Mouse (Mus musculus) forelimb bud, embryonic 11.5 days (tissue): ENCODE measurements around the gene Patz1.

Source experiments
- DNase-seq: peaks from one replicate; pipeline ENCODE4 v3.0.0-alpha.2; 2012; ENCODE audit warnings: low read depth, low spot score

The Patz1 gene

DNA sequence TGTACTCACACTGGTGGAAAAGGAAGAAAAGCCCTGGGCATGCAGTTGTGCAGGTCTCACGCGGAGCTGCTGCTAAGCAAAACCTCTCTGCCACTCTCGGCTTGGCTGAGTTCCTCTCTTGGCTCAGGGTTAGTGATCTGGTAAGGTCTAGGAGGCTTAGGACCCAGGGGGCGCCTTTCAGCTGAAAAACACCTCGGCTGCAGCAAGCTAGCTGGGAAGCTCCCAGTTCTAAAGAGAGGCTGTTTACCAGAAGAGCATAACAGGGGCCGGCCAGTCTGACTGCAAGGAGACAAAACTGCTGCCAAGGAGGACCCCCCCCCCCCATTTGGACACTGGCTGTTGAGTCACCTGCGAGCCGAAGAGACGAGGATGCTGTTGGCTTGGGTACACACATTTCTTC, 41.9 kb downstream of the Patz1 start:
- DNase-seq: peak; percentile 59

DNA sequence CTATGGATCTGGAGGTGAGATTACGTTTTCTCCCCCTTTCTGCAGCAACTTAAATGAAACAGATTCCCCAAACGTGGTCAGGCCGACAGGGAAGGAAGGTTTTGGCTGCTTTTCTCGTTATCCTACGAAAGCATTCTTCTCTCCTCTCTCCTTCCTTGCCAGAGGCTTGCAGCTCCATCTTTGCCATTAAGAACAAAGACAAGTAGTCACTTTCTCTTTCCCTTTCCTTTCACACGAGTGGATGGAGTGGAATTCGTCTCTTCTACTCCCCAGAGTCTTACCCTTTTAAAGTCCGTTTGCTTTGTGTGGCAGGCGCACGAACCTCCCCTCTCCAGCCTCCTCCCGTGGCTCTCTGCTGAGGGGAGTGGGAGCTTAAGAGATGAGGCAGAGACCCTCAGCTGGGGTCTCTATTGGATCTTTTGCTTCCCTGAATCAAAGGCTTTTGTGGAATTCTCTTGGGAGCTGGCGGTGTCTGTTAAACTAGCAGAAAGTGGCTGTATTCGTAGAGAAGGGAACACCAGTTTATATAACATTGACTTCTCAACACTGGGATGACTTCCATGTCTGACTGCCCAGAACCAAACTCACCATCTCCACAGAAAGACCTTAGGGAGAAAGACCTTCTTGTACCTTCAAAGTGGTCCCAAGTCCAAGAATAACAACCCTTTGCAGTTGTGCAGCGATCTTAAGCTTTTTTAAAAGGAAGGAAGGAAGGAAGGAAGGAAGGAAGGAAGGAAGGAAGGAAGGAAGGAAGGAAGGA, 42.5 kb downstream of the Patz1 start:
- no peak for DNase-seq

DNA sequence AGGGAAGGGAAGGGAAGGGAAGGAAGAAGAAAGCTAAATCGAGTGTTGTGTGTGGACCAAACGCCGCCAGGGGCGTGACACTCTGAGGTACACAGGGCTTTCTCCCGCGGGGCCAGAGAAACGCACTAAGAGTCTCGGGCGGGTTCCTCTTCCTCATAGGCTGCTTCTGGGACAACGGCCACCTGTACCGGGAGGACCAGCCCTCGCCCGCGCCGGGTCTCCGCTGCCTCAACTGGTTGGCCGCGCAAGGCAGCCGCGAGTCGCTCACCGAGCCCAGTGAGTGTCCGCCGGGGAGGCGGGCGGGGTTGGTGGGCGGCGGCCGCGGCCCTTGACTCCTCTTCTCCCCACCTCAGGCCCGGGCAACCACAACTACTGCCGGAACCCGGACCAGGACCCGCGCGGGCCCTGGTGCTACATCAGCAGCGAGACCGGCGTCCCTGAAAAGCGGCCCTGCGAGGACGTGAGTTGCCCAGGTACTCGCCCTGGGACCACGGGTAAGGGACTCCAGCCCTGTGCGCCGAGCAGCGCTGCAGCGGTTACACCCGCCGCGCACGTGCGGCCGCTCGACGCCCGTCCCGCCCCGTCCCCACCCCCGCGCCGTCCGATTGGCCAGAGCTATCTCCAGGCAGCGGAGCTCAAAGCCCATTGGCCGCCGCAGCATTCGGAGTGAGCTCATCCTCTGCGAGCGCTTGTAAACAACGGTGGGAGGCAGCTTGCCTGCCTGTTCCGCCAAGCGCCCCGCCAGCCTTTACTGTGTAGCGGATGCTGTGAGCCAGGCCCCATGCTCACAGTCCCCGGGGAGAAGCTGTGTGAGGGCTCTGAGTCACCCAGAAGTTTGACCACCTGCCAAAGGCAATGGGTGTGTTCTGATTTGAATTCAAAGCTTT, 43.3 kb downstream of the Patz1 start:
- DNase-seq: peak; percentile 92

DNA sequence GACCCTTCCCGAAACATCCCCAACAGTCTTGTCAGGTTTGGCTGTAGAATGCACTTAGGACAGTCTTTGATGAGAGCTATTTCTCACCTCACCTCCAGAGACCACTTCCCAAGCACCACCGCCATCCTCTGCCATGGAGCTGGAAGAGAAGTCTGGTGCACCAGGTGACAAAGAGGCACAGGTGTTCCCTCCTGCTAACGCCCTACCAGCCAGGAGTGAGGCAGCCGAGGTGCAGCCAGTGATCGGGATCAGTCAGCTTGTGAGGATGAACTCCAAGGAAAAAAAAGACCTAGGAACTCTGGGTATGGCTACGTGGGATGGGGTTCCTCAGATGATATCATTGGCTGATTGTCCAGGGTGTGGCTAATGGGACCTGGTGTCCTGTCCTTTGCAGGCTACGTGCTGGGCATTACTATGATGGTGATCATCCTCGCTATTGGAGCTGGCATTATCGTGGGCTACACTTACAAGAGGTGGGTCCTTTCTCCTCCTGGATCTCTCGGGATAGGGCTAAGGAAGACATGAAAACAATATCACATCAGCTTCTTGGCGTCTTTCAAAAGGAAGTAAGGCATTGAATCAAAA, 44.5 kb downstream of the Patz1 start:
- no peak for DNase-seq

DNA sequence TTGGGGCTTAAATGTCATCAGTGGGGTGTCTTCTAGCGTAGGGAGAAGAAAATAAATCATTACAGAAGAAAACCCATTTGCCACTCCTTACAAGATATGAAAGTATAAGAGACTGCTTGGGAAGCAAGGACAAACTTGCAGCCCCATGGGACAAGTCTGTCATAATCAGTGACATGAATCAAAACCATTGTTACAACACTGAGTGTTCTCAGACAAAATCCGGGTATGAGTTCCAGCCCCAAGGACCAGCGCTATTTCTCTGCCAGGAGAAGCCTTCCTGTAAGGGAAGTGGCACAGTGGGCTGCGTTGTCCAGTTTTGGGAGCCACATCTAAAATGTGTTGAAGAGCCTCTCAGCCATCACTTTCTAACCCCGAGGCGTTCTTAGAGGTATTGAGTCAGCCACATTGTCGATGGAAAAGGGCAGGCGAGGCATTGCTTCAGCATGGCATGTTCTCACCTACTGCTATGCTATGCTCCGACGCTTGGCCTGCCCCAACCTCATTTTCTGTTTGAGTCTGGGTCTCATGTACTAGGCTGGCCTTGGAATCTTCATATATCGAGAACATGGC, 45.6 kb downstream of the Patz1 start:
- DNase-seq: no peak

DNA sequence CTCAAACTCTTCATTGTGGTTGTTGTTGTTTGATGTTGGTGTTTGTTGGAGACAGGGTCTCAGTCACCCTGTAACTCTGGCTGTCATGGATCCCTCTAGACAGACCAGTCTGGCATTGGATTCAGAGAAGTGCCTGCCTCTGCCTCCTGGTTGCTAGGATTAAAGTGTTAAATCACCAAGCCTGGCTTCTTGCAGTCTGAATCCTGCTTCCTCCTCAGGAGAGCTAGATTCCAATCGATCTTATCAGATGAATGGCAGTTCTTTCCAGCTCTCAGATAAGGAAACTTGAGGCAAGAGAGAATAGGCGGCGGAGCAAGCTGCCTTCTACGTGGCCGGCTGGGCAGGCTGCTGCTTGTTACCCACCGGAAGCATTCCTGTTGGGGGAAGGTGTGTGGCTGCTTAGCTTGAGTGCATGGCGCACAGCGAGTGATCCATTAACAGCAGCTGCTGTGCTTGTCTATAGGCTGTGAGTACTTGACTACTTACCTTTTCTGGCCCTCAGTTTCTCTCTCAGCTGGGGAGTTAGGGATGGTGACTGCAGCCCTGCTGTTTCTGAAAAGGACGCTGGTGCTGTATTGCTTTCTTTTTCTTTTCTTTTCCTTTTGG, 46.1 kb downstream of the Patz1 start:
- DNase-seq: peak; percentile 46

DNA sequence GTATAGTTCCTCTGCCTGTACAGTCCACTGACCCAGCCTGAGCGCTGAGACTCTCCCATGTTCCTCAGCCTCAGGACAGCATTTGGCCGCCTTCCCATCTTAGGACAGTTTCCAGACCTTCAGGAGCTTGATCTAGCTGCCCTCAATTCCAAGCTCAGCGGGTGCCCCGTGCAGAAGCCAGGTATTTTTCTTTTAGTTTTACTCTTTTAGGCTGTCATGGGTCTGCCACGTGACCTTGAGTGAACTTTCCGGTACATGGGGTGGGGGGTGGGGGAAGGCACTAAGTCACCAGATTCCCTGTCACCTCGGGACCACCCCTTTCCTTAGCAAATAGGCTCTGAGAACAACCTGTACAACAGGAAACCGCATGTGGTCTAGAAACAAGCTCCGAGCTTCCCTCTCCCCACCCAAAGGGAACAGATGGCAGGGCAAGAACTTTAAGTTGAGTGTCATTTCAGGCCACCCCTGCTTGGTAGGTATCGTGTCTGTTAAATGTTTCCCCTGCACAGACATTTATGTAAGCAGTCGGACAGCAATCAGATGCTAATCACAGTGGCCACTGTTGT, 47.1 kb downstream of the Patz1 start:
- no peak for DNase-seq

DNA sequence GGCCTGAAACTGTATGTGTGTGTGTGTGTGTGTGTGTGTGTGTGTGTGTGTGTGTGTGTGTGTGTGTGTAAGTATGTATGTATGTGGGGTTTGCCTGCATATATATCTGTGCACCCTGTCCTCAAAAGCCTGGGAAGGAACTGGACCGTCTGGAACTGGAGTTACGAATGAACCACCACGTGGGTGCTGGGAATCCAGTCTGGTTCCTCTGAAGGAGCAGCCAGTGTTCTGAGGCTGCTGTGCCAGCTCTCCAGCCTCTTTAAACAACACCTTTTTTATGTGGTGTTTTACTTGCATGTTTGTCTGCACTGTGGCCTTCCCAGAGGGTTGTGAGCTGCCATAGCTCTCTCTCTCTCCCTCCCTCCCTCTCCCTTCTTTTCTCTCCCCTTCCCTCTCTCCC, 47.9 kb downstream of the Patz1 start:
- no peak for DNase-seq

DNA sequence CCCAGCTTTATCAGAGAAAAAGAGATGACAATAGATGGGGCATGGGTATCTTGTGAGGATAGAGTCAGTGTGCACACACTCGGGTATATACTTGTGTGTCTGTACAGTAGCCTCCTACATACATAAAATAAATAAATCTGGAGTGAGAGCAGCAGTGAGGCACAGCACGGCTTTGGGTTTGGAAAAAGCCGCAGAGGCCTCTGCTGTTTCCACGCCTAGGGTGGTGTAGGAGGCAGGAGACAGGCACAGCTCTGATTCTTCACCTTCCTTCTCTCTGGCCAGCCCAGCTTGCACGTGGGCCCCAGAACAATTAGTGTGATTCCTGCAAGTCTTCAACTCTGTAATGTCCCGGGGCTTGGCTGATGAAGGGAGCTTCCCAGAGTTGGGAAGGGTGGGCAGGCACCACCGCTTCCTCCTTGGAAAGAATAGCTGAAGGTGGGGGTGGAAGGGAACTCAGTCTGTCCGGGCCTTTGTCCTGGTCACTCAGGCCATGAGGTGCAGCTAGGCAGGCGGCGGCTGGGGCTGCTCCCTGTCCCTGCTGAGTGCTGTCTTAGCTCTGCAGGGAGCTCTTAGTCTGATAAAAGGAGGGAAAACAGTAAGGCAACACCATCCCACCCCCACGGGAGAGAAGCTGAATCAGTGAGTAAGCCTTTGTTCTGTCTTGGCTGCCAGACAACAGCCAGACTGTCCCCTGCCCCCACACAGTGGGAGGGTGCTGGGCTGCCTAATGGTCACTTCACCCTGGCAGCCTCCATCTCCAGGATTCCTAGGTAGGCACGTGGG, 48.7 kb downstream of the Patz1 start:
- DNase-seq: no peak

DNA sequence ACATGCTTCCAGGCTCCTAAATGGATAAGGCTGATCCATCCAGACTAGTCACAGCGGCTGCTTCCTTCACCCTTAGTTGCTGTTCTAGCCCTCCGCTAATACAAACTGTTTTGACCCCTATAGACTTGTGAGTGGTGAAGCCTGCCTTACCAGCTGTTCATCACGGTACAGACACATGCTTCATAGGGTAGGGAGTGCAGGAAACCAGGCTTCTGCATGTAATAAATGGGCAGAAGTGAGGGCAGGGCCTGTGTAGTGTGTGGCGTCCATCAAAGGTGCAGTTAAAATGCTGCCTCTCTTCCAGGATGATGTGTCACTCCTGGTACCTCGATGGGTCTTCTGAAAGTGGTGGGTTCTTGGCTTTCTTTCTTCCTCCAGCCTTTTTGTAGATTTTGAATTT, 49.3 kb downstream of the Patz1 start:
- DNase-seq: no peak

DNA sequence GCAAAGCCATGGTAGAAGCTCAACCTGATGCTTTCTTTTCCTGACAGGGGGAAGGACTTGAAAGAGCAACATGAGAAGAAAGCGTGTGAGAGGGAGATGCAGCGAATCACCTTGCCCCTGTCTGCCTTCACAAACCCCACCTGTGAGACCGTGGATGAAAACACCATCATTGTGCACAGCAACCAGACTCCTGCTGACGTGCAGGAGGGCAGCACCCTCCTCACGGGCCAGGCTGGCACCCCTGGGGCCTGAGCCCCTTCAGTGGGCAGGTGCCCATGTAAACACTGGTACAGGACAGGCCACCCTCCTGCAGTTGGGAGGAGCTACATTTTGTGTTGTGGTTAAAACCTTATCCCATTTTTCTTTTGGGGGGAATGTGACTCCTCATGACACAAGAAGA, 52.8 kb downstream of the Patz1 start:
- no peak for DNase-seq

DNA sequence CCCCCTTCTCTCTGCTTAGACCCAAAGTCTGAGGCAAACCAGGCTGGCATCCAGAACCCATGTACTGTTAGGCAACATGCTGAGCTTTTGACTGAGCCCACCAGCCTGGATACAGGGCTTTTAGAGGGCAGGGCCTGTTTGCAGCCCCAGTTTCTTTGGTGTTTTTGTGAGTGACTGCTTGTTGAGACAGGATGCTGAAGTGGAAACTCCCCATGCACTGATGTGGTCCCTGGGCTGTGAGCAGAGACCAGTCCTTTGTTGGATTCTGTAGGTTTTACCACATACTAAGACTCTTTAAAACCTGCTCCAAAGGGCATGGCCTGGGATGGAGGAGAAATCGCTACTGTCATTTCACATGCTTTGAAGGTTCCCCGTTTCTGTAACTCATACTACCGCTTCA, 56.2 kb downstream of the Patz1 start:
- DNase-seq: no peak

DNA sequence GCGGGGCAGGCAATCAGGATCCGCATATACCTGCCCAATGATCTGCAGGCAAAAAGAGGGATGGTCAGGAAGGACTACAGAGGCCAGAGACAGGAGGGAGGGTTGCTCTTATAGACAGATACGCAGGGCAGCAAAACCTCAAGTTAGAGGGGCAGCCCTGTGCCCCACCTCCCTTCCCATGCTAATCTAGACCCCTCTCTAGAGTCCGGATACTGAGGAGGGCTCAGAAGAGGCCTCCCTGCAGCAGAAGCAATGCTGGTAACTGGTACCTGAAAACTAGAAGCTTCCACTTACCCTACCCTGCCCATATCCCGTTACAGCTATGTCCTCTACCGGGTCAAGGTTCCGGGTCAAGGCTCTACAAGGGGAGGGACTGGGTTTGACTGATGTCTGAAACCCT, 57.7 kb downstream of the Patz1 start:
- DNase-seq: no peak

DNA sequence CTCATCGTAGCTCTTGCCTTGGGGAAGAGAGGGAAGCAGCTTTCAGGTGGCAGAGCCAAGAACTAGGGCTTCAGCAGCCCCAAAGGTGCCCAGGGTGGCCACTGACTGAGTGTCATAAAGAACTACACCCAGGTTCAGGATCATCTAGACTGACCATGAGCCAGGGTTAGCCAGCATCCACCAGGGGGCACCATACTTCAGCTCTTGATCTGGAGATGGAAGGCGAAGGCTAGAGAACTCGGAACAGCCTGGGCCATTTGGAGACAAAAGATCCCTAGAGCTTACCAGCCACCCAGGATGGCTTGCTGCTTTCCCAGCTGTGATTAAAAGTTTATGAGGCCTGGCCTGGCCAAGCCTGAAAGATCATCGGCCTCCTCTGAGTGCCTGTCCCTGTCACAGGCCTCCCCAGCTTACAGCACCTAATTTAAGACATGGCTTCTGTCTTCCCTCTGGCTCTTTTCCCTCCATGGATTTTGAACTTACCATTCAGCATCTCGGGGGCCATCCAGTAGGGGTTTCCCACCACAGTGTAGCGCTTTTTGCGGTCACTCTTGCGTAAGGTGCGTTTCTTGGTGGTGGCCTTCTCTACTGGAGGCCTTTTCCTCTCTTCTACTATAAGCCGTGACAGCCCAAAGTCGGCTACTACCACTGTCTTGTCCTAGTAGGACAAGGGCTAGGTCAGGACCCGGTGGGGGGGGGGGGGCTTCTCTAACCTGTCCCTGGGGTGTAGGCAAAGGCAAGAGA, 58.6 kb downstream of the Patz1 start:
- peak; percentile 88 for DNase-seq

DNA sequence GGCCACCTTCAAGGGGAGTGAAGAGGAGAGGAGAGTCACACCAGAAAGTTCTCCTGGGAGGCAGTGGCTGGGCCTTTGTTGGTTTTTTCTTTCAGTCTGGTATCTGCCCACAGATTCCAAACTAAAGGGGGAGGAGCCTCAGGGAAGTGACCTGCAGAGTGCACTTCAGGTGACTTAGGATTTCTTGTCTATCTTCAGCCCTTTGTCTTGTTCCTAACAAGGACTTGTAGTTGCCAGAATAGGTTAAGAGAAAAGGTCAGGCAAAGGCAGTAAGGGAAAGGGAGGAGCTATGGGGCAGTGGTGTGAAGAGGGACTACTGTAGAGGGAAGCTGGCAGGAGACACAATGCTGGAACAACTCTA, 59.1 kb downstream of the Patz1 start:
- DNase-seq: no peak

DNA sequence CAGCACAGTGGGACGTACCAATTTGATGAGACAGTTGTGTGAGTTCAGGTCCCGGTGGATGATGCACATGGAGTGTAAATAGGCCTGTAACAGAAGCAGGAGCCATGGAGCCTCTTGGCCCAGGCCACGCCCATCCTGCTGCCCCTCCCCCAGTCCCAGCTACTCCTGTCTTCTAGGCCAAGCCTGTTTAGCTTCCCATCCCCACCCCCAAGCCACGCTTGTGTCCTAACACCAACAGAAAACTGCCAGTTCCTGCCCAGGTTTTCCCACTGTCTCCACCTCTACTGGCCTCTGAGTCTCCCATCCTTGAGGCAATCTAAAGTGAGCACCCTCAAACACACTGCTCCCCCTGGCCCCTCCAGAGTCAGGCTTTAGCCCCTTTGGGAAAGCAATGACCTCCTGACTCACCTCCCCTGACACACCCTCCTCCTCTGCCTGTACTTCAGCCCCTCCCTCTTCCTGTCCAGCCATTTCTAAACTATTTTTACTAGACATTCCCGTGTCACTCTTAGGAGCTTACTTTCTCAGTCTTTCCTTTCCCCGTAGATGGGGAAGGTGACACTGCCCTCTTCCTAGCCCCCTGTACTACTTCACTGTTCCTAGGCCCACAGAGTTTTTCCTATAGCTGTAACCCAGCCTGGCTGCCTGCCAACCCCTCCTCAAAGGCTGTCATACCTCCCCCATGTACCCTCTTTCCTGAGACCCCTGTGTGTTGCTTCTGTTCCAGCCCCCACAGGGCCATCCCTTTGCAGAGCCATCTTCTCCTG, 60.1 kb downstream of the Patz1 start:
- no peak for DNase-seq

DNA sequence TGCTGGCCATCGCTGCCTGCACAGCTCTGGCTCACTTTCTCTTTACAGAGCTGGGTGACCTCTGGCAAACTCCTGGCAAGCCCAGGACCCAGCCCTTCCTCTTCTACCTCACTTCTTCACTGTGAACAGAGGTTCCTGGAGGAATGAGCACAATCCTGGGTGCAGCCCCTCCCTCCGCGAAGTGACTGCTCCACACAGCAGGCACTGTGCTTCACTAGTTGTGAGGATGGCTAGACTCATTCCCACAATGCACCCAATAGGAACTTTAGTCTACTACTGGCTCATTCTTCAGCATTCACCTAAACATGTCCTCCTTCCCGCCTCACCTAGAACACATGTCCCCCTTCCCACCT, 60.6 kb downstream of the Patz1 start:
- DNase-seq: no peak

DNA sequence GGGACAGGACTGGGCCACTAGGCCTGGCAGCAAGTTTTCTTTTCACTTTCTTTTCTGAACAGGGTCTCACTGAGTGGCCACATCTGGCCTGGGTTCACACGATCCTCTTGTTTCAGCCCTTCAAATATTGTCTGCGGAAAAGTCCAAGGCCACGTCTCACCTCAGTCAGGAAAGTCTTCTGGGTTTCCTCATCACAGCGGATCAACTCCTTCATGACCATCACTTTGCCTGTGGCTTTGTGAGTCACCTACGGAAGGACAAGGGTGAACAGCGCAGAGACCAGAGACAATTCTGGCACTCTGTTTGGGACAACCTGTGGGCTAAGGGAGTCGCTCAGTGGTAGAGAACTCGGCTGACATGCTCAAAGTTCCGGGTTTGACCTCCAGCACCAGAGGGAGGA, 63.5 kb downstream of the Patz1 start:
- no peak for DNase-seq

DNA sequence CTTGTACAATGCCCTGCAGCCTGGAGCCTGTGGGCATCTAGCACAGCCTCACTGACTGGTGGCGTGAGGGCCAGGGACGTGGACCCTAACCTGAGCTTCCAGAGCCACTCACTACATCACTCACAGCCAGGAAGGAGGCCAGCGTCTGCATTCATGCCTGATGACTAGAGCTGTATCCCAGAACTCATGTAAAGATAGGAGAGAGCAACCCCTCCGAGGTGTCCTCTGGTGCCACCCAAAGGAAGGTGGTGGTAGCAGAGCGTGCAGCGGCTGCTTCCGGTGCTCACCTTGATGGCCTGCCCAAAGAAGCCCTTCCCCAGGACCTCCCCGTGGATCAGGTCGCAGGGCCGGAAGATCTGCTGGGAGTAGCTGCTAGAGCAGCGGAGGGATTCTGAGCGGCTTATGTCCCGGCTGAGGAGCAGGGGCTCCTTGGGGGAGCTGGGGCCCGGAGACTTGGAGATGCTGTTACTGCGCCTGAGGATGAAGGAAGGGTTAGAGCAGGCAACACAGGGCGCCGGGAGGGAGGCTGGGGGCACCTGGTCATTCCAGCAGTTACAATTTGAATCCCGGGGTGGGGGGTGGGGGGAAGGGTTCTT, 64.4 kb downstream of the Patz1 start:
- DNase-seq: no peak
